Mouse (Mus musculus) brown adipose tissue, adult 24 weeks (tissue): ENCODE measurements around the gene Pik3r1. TPM values are rescaled to one million over a fixed set of nuclear protein-coding genes. Genes with fewer than 3 reads are reported as not detected.

Experiments
- H3K27ac ChIP-seq: fragments of 200-500 bp; replicated peaks from 2 replicates; pipeline ENCODE4 v1.5.1; 2012; ENCODE audit warnings: low read depth, mild to moderate bottlenecking, low read length
- H3K4me1 ChIP-seq: fragments of 200-500 bp; 2 replicates; pipeline ENCODE4 v1.6.1; 2012; ENCODE audit warnings: low read length, mixed read lengths; ENCODE audit not compliant: control insufficient read depth, insufficient read depth, insufficient read length
- H3K4me3 ChIP-seq: fragments of 200-500 bp; 2 replicates; pipeline ENCODE4 v1.5.1; 2012; ENCODE audit warnings: low read depth, mild to moderate bottlenecking, low read length, moderate library complexity; ENCODE audit not compliant: insufficient read depth
- polyA plus RNA-seq: library from polyadenylated mRNA; stranded (reverse); fragments of >200 nt; gene quantifications from 2 replicates; pipeline ENCODE4 v1.2.4, GENCODE M21; 2012; ENCODE audit not compliant: missing spikeins, insufficient read depth, insufficient read length

Pik3r1 gene
- polyA plus RNA-seq, 1 experiment: 52.1 TPM

DNA sequence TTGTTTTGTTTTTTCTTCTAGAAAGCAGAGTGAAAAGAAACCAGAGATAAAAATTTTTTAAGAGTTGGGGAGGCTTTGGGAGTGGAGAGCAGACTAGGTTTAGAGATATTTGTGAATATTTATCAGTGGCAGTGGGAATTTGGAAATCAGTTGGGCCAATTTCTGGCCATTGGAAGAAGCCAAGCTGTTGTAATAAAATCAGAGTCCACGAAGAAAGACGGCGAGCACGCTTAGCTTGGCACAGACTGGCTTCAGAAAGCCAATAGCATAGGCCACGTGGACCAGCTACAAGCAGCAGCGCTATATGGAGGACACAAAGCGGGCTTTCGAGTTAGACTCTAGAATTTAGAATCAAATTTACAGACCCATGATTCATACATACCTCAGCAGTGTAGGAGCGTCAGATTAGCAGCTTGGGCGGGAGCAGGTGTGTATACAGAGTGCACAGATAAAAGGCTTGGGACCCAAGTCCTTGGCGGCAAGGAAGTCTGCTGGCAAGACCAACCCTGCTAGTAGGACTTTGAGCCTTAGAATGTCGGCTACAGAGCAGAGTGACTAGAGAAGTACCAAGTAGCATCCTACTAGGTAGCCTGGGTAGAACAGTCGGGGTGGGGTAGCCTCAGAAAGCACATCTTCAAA is 16.8 kb upstream of the Pik3r1 start:
- Histone ChIP-seq H3K4me1 (no peaks in the 10 kb centered on the region), H3K27ac (no peak overlapping the region), H3K4me3 (no peak overlapping the region)

GRCm38 (mm10) chr13:101779011-101779410 is 11.0 kb upstream of the Pik3r1 start:
- H3K4me3 ChIP-seq: no peak overlapping the region
- H3K27ac ChIP-seq: no peak overlapping the region
- H3K4me1 ChIP-seq: no peaks in the 10 kb centered on the region

GRCm38 (mm10) chr13:101777851-101778250 is 9.8 kb upstream of the Pik3r1 start:
- no peak overlapping the region for H3K4me3 ChIP-seq
- H3K27ac ChIP-seq: peak overlapping the region; percentile 33; the same call in 1 of the 2 replicates
- no peaks in the 10 kb centered on the region for H3K4me1 ChIP-seq

GRCm38 (mm10) chr13:101771071-101771470 is 3.1 kb upstream of the Pik3r1 start:
- H3K27ac ChIP-seq: no peak overlapping the region
- H3K4me3 ChIP-seq: no peak overlapping the region
- no peaks in the 10 kb centered on the region for H3K4me1 ChIP-seq

- no peak overlapping the region for H3K4me3 ChIP-seq
- H3K27ac ChIP-seq: no peak overlapping the region
- H3K4me1 ChIP-seq: peaks cover 3% of the 10 kb centered on the region
These were observed 1.9 kb upstream of the Pik3r1 start for GRCm38 (mm10) chr13:101769955-101770354.

DNA sequence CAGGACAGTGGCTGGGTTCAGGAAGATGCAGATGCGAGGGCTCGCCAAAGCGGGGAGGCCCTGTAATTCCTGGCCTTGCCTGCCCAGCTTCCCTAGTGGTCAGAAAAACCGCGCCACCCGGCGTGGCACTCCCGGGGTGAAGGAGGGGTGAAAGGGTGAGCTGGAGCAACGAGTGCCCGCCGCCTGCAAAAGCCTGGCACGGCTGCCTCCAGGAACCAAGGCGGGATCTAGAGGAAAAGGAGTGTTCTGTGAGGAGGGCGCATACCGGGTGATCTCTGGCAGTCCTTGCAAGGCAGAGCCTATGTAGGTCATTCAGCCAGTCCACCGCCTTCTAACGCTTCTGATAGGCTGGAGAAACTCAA is 594 bp upstream of the Pik3r1 start:
- peak overlapping the region; percentile 56 for H3K4me3 ChIP-seq
- H3K4me1 ChIP-seq: peaks cover 11% of the 10 kb centered on the region
- H3K27ac ChIP-seq: peak overlapping the region; percentile 29

DNA sequence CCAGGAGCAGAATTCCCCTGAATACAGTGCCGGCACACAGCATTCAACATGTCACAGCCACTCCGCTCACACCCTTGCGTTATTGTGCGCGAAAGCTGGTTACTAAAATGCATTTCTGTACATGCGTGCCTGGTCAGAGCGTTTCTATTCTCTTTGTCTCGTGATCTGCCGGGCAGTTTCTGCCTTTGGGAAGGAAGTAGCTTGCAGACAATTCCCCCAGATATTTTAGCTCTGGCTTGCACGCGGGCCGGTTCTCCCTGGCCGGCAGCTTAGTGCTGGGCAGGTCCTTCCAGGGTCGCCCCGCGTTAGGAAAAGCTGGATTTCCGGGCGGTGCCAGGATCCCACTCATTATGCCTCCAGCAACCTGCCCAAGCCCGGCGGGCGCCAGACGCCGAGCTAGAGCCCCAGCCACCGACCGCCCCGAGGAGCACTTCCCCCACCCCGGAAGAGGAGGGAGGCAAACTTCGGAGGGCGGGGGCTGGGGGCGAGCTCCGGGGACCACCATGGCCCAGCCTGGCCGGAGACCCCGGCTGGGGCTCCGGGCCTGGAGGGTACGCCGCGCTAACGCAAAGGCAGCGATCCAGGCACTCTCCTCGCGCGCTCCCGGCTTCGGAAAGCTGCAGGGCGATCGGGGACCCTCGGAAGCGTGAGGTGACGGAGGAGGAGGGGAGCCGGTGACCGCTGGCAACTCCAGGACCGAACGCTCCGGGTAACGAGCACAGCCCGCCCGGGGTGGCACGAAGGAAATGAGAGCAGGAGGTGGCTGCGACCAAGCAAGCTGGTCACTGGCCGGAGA is 806 bp downstream of the Pik3r1 start:
- Histone ChIP-seq H3K4me3 (peak overlapping the region; percentile 91), H3K4me1 (peaks cover 21% of the 10 kb centered on the region), H3K27ac (peak overlapping the region; percentile 76)

DNA sequence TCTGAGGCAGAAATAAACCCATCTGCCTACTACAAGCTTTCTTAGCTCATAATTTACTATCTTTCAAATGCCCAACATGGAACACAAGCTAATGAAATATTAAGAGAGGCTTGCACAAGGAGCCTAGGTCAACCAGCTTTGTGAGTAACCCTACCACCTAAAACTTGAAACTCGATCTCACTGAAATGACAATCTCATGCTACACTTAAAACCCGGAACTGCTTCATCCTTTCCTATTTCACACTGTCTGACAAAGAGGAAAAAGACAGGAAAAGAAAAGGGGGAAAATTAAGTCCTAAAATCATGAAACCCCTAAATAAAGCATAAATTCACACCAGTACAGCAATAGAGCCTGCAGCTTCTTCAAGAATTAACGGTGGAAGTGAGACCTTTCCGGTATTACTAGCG is 1.4 kb downstream of the Pik3r1 start:
- Histone ChIP-seq H3K27ac (peak overlapping the region; percentile 76), H3K4me1 (peaks cover 21% of the 10 kb centered on the region), H3K4me3 (peak overlapping the region; percentile 91)

DNA sequence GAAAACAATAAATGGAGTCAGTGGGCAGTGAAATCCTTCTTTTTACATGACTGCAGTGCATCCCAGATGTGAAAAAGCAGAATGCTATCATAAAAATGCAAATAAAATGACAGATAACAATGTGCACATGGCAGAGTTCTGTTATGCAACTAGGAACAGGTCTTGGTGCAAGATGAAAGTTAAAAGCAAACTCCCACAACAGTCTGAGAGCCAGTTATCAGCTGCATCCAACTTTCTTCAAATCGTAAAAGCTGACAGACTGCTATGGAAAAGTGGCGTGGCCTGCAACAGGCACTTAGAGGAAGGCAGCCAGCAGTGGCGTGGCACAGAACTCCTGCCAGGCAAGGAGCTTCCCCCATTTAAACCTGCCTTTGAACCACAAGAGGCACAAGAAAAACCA is 2.0 kb downstream of the Pik3r1 start:
- H3K27ac ChIP-seq: 0 out of 2 replicates have a peak overlapping the region, but pooled peaks have one; percentile 76
- H3K4me3 ChIP-seq: peak overlapping the region; percentile 91
- H3K4me1 ChIP-seq: peaks cover 27% of the 10 kb centered on the region

- no peak overlapping the region for H3K27ac ChIP-seq
- H3K4me3 ChIP-seq: 0 out of 2 replicates have a peak overlapping the region, but pooled peaks have one; percentile 8
- peaks cover 34% of the 10 kb centered on the region for H3K4me1 ChIP-seq
These were observed 3.9 kb downstream of the Pik3r1 start for GRCm38 (mm10) chr13:101764111-101764510.

GRCm38 (mm10) chr13:101763676-101764075 is 4.3 kb downstream of the Pik3r1 start:
- H3K4me3 ChIP-seq: peak overlapping the region; percentile 8; the same call in 1 of the 2 replicates
- H3K4me1 ChIP-seq: peaks cover 37% of the 10 kb centered on the region
- H3K27ac ChIP-seq: no peak overlapping the region

GRCm38 (mm10) chr13:101763149-101763548 is 4.9 kb downstream of the Pik3r1 start:
- Histone ChIP-seq H3K4me3 (no peak overlapping the region), H3K27ac (no peak overlapping the region)

GRCm38 (mm10) chr13:101761617-101762016 is 6.4 kb downstream of the Pik3r1 start:
- H3K4me3 ChIP-seq: no peak overlapping the region
- H3K4me1 ChIP-seq: peaks cover 49% of the 10 kb centered on the region
- peak overlapping the region; percentile 32 for H3K27ac ChIP-seq

More at GRCm38 (mm10) chr13:101763149-101763548, 4.9 kb downstream of the Pik3r1 start:
- peaks cover 42% of the 10 kb centered on the region for H3K4me1 ChIP-seq

- Histone ChIP-seq H3K4me1 (peaks cover 49% of the 10 kb centered on the region), H3K4me3 (no peak overlapping the region), H3K27ac (peak overlapping the region; percentile 32; the same call in 1 of the 2 replicates)
These were observed 7.1 kb downstream of the Pik3r1 start for GRCm38 (mm10) chr13:101760953-101761352.

DNA sequence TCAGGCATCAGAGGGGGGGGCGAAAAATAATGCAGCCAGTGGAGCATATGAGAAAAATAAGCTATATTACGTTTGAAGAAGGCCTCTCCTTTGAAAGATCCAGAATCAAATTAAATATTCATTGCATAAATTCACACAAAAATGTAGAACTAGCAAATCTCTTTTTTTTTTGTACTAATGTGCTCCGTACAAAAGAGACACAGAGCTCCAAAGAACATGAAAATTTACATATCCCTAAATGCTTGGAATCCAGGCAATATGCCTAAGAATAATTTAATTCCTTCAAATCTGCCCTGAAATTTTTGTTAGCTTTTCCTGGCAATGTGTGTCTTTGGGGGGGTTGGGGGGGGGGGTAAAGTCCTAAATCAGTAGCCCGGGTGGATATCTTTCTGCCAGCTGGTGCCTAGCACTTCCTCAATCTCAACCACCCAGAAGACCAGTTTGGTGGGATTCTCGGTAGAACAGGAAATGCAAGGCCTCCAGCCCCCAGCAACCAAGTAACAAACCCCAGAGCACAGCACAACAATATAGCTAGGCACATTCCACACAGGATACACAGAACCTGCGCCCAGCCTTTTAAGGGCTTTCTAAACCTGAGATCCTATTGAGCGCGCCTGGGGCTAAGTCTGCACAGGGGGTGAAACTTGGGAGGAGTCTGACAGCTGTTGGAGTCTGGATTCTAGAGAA is 7.9 kb downstream of the Pik3r1 start:
- H3K27ac ChIP-seq: no peak overlapping the region
- peaks cover 49% of the 10 kb centered on the region for H3K4me1 ChIP-seq
- H3K4me3 ChIP-seq: no peak overlapping the region
